Mouse (Mus musculus): Measurements from ENCODE around the gene Actr1b. TPM values are rescaled to one million over a fixed set of nuclear protein-coding genes. Genes with fewer than 3 reads are reported as not detected.

The Actr1b gene
- polyA plus RNA-seq, 1 experiment from 2014 or later: 108 TPM

GRCm38 (mm10) chr1:36711104-36711503 lies 3.1 kb downstream of the Actr1b start:
- Histone ChIP-seq H3K4me1 (ENCODE audit: control insufficient read depth, insufficient read depth, low read length) (peaks cover 6% of the 10 kb centered on the region), H3K4me3 (ENCODE audit: low read depth, low read length) (no peak overlapping the region), H3K9ac (ENCODE audit: low read length) (no peak overlapping the region), H3K27me3 (ENCODE audit: control insufficient read depth, insufficient read depth, low read length) (no peaks in the 10 kb centered on the region), H3K4me2 (ENCODE audit: low read depth, severe bottlenecking) (no peak overlapping the region), H3K9me3 (ENCODE audit: control insufficient read depth, low read length) (no peaks in the 10 kb centered on the region), H3K36me3 (ENCODE audit: control insufficient read depth, insufficient read depth, low read length) (peaks cover 3% of the 10 kb centered on the region), H3K27ac (replicated peaks; ENCODE audit: low read depth, low read length) (no peak overlapping the region)
- 94% methylated on average over 2 of the region's 2 CpGs for WGBS
- ATAC-seq (ENCODE audit: insufficient number of reproducible peaks, low FRiP score, low TSS enrichment, low read depth) (no peak), DNase-seq (ENCODE audit: low spot score) (no peak)

GRCm38 (mm10) chr1:36709854-36710280 lies 4.4 kb downstream of the Actr1b start, which contains the start of gene 4933424G06Rik:
Gene 4933424G06Rik (plus strand): TSS chr1:36710149.
- H3K27me3 ChIP-seq (ENCODE audit: control insufficient read depth, insufficient read depth, low read length): no peaks in the 10 kb centered on the region
- H3K27ac ChIP-seq (replicated peaks; ENCODE audit: low read depth, low read length): peak within 1 kb of the TSS; percentile 71; the same call in 1 of the 2 replicates
- peak within 1 kb of the TSS; percentile 89 for H3K9ac ChIP-seq (ENCODE audit: low read length)
- peak within 1 kb of the TSS; percentile 88 for H3K4me2 ChIP-seq (ENCODE audit: low read depth, severe bottlenecking)
- WGBS: under 1% methylated on average over 24 of the region's 29 CpGs
- peak within 1 kb of the TSS; percentile 93 for H3K4me3 ChIP-seq (ENCODE audit: low read depth, low read length)
- DNase-seq (ENCODE audit: low spot score): peak; percentile 99
- peak; percentile 95 for ATAC-seq (ENCODE audit: insufficient number of reproducible peaks, low FRiP score, low TSS enrichment, low read depth)
- no peaks in the 10 kb centered on the region for H3K9me3 ChIP-seq (ENCODE audit: control insufficient read depth, low read length)
- peaks cover 14% of the 10 kb centered on the region for H3K36me3 ChIP-seq (ENCODE audit: control insufficient read depth, insufficient read depth, low read length)
- H3K4me1 ChIP-seq (ENCODE audit: control insufficient read depth, insufficient read depth, low read length): peaks cover 6% of the 10 kb centered on the region

DNA sequence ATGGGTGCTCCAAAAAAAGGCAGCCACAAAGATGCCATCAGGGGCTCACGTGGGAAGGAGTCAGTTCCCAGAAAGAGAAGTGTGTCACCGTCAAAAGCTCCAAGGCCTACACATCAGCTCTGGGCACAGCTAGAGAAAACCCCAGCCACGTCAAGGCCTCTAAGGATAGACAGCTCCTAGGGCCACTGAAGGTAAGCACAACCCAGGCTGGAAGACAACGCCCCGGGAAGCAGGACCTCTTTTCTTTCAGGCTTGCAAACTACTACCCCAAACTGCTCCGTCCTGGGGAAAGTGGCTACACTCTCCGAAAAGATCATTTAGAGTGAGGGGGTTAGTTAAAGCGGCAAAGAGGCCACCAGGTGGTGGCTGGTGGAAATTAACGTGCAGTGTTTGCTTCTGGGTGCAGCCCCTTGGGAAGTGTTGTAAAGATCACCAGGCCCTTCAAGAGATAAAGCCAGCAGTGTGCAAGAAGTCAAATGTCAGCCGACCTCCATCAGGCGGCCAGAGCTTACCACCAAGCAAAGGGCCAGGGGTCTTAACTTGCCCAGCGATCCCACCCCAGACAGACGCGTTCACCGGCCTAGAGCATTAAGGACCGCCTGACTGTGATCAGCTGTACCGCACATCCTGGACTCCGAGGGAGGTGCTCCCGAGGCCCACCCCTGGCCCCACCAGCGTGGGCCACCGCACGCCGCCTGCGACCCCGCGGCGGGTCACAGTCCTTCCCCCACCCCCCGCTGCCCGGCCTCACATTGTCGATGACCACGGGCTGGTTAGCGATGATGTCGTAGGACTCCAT lies 5.0 kb downstream of the Actr1b start:
- under 1% methylated on average over 33 of the region's 33 CpGs for WGBS
- H3K4me1 ChIP-seq (ENCODE audit: control insufficient read depth, insufficient read depth, low read length): peaks cover 6% of the 10 kb centered on the region

DNA sequence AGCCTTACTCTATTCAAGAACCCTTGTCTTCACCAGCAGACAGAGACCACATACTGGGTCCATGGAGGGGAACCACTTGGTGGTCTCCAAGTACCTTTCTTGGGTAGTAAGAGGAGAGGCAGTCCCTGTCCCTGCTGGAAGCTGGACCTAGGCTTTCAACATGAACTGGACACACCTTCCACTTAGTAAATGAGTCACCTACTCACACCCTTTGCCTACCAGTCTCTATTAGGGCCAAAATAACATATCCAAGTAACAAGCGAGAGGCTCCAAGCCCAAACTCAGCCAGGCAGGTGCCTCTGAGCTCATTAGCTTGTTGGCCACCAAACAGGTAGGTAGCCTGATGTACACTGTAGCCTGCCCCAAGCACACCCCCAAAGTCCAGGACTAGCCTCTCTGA lies 5.6 kb downstream of the Actr1b start:
- Histone ChIP-seq H3K4me1 (ENCODE audit: control insufficient read depth, insufficient read depth, low read length) (peaks cover 6% of the 10 kb centered on the region), H3K4me3 (ENCODE audit: low read depth, low read length) (peak overlapping the region; percentile 93), H3K9me3 (ENCODE audit: control insufficient read depth, low read length) (no peaks in the 10 kb centered on the region), H3K4me2 (ENCODE audit: low read depth, severe bottlenecking) (peak overlapping the region; percentile 88), H3K27ac (replicated peaks; ENCODE audit: low read depth, low read length) (no peak overlapping the region), H3K9ac (ENCODE audit: low read length) (peak overlapping the region; percentile 89), H3K36me3 (ENCODE audit: control insufficient read depth, insufficient read depth, low read length) (peaks cover 17% of the 10 kb centered on the region), H3K27me3 (ENCODE audit: control insufficient read depth, insufficient read depth, low read length) (no peaks in the 10 kb centered on the region)
- WGBS: 89% methylated on average over 1 of the region's 1 CpGs
- DNase-seq (ENCODE audit: low spot score) (no peak), ATAC-seq (ENCODE audit: insufficient number of reproducible peaks, low FRiP score, low TSS enrichment, low read depth) (no peak)

More for the DNA sequence above, 5.0 kb downstream of the Actr1b start:
- H3K9me3 ChIP-seq (ENCODE audit: control insufficient read depth, low read length): no peaks in the 10 kb centered on the region
- H3K4me3 ChIP-seq (ENCODE audit: low read depth, low read length): peak overlapping the region; percentile 93
- peak overlapping the region; percentile 88 for H3K4me2 ChIP-seq (ENCODE audit: low read depth, severe bottlenecking)
- H3K36me3 ChIP-seq (ENCODE audit: control insufficient read depth, insufficient read depth, low read length): peaks cover 17% of the 10 kb centered on the region
- DNase-seq (ENCODE audit: low spot score) (peak; percentile 57), ATAC-seq (ENCODE audit: insufficient number of reproducible peaks, low FRiP score, low TSS enrichment, low read depth) (peak; percentile 71)
- H3K27ac ChIP-seq (replicated peaks; ENCODE audit: low read depth, low read length): peak overlapping the region; percentile 71; the same call in 1 of the 2 replicates
- H3K9ac ChIP-seq (ENCODE audit: low read length): peak overlapping the region; percentile 89
- H3K27me3 ChIP-seq (ENCODE audit: control insufficient read depth, insufficient read depth, low read length): no peaks in the 10 kb centered on the region

DNA sequence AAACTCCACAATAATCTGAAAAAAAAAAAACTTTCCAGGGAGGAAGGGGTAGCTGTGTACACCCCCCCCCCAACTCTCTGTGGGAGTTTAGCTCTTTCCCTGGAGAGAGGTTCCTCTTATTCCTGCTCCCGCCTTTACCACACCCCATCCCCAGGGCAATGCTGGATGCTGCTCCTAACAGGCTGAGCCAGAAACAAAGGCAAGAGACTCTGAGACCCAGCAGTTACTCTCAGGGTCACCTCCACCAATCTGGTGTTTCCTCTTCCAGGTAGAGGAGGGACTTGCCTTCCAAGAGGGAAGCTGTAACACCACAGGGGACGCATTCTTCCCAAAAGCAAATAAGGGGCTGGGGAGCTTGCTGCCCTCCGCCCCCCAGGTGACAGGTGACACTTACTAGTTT lies 6.4 kb downstream of the Actr1b start:
- Histone ChIP-seq H3K4me1 (ENCODE audit: control insufficient read depth, insufficient read depth, low read length) (peaks cover 6% of the 10 kb centered on the region), H3K27me3 (ENCODE audit: control insufficient read depth, insufficient read depth, low read length) (no peaks in the 10 kb centered on the region), H3K4me3 (ENCODE audit: low read depth, low read length) (no peak overlapping the region), H3K27ac (replicated peaks; ENCODE audit: low read depth, low read length) (no peak overlapping the region), H3K9ac (ENCODE audit: low read length) (peak overlapping the region; percentile 34; the same call in 1 of the 2 replicates), H3K4me2 (ENCODE audit: low read depth, severe bottlenecking) (no peak overlapping the region), H3K9me3 (ENCODE audit: control insufficient read depth, low read length) (no peaks in the 10 kb centered on the region), H3K36me3 (ENCODE audit: control insufficient read depth, insufficient read depth, low read length) (peaks cover 19% of the 10 kb centered on the region)
- DNase-seq (ENCODE audit: low spot score): no peak
- no peak for ATAC-seq (ENCODE audit: insufficient number of reproducible peaks, low FRiP score, low TSS enrichment, low read depth)
- 71% methylated on average over 3 of the region's 3 CpGs for WGBS

GRCm38 (mm10) chr1:36707166-36707565 lies 7.1 kb downstream of the Actr1b start:
- WGBS: 70% methylated on average over 2 of the region's 2 CpGs
- no peaks in the 10 kb centered on the region for H3K27me3 ChIP-seq (ENCODE audit: control insufficient read depth, insufficient read depth, low read length)
- H3K27ac ChIP-seq (replicated peaks; ENCODE audit: low read depth, low read length): no peak overlapping the region

DNA sequence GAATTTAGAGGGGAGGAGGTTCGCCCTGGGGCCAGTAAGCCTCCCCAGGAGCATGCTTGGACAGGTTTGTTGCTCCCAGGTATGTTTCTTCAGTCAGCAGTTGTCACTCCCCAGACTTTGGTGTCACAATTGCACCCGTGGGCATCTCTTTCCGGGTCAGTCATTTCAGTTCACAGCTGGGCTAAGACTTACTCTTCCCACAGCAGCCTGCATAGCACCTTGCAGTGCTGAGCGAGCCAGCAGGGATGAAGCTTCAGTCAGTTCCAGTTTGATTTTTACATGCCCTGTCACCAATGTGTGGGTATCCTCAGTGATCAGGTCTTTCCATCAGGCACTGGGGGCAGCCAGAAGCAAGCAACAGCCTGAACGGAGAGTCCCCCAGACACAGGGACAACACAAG lies 17.2 kb downstream of the Actr1b start:
- Histone ChIP-seq H3K36me3 (ENCODE audit: control insufficient read depth, insufficient read depth, low read length) (peaks cover 29% of the 10 kb centered on the region), H3K4me3 (ENCODE audit: low read depth, low read length) (no peak overlapping the region), H3K9me3 (ENCODE audit: control insufficient read depth, low read length) (no peaks in the 10 kb centered on the region), H3K4me2 (ENCODE audit: low read depth, severe bottlenecking) (no peak overlapping the region), H3K27me3 (ENCODE audit: control insufficient read depth, insufficient read depth, low read length) (no peaks in the 10 kb centered on the region), H3K27ac (replicated peaks; ENCODE audit: low read depth, low read length) (no peak overlapping the region), H3K9ac (ENCODE audit: low read length) (no peak overlapping the region), H3K4me1 (ENCODE audit: control insufficient read depth, insufficient read depth, low read length) (peaks cover 6% of the 10 kb centered on the region; the same call in 1 of the 2 replicates)
- WGBS: 81% methylated on average over 5 of the region's 5 CpGs
- ATAC-seq (ENCODE audit: insufficient number of reproducible peaks, low FRiP score, low TSS enrichment, low read depth) (no peak), DNase-seq (ENCODE audit: low spot score) (no peak)

More at GRCm38 (mm10) chr1:36707166-36707565, 7.1 kb downstream of the Actr1b start:
- ATAC-seq (ENCODE audit: insufficient number of reproducible peaks, low FRiP score, low TSS enrichment, low read depth) (no peak), DNase-seq (ENCODE audit: low spot score) (no peak)
- H3K36me3 ChIP-seq (ENCODE audit: control insufficient read depth, insufficient read depth, low read length): peaks cover 22% of the 10 kb centered on the region
- H3K9ac ChIP-seq (ENCODE audit: low read length): no peak overlapping the region
- H3K4me1 ChIP-seq (ENCODE audit: control insufficient read depth, insufficient read depth, low read length): peaks cover 6% of the 10 kb centered on the region
- H3K9me3 ChIP-seq (ENCODE audit: control insufficient read depth, low read length): no peaks in the 10 kb centered on the region
- H3K4me3 ChIP-seq (ENCODE audit: low read depth, low read length): no peak overlapping the region
- no peak overlapping the region for H3K4me2 ChIP-seq (ENCODE audit: low read depth, severe bottlenecking)

DNA sequence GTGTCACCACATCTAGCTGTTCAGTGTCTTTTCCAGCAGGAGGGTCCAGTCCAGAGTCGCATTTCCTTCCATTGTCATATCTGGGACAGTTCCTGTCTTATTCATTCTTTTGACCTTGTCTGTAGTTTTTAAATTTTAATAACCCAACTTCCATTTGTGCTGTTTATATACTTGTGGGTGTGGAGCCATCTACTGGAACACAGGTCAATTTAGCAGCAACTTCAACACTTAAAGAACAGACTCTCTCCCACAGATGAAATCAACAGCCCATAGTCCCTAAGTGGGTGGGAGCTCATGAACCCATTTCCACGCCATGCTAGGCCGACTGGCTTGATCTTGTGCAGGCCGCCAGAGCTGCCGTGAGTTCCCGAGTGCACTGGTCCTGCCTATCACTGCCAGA lies 17.8 kb downstream of the Actr1b start:
- Histone ChIP-seq H3K4me1 (ENCODE audit: control insufficient read depth, insufficient read depth, low read length) (peaks cover 6% of the 10 kb centered on the region; the same call in 1 of the 2 replicates), H3K27me3 (ENCODE audit: control insufficient read depth, insufficient read depth, low read length) (no peaks in the 10 kb centered on the region), H3K9me3 (ENCODE audit: control insufficient read depth, low read length) (no peaks in the 10 kb centered on the region), H3K36me3 (ENCODE audit: control insufficient read depth, insufficient read depth, low read length) (peaks cover 24% of the 10 kb centered on the region), H3K4me2 (ENCODE audit: low read depth, severe bottlenecking) (no peak overlapping the region), H3K27ac (replicated peaks; ENCODE audit: low read depth, low read length) (no peak overlapping the region), H3K4me3 (ENCODE audit: low read depth, low read length) (no peak overlapping the region), H3K9ac (ENCODE audit: low read length) (no peak overlapping the region)
- WGBS: 72% methylated on average over 6 of the region's 6 CpGs
- no peak for ATAC-seq (ENCODE audit: insufficient number of reproducible peaks, low FRiP score, low TSS enrichment, low read depth)
- DNase-seq (ENCODE audit: low spot score): no peak

Measured in limb, embryonic 11.5 days (tissue).